Mouse (Mus musculus) heart, postnatal 0 days (tissue): ENCODE results near the gene Olfr1112. TPM values are rescaled to one million over a fixed set of nuclear protein-coding genes. Genes with fewer than 3 reads are reported as not detected.
"Not testable (repeated sequence)": the region's sequence is repeated elsewhere in the genome, so short reads cannot be mapped to it uniquely, and the experiment has no call there.

ENCODE experiments used
- ATAC-seq: fragments of 200-750 bp; cut with Nextera tagmentation; 2 replicates; pipeline ENCODE4 v1.8.0; 2017; ENCODE audit warnings: low read depth, moderate number of reproducible peaks, moderate library complexity; ENCODE audit not compliant: insufficient read depth
- DNase-seq: peaks from one replicate; pipeline ENCODE4 v3.0.0-alpha.2; 2016; ENCODE audit warnings: low spot score
- H3K27ac ChIP-seq: fragments of 300-500 bp; sonication (generic); 2 replicates; pipeline ENCODE4 v1.5.1; 2014; ENCODE audit warnings: low read depth, mild to moderate bottlenecking
- H3K27me3 ChIP-seq: fragments of 300-500 bp; sonication (generic); 2 replicates; pipeline ENCODE4 v1.6.1; 2014; ENCODE audit warnings: low read length, mixed read lengths; ENCODE audit not compliant: control insufficient read depth, insufficient read depth
- H3K36me3 ChIP-seq: fragments of 300-500 bp; sonication (generic); replicated peaks from 2 replicates; pipeline ENCODE4 v1.6.1; 2014; ENCODE audit warnings: low read length, mixed read lengths; ENCODE audit not compliant: control insufficient read depth, insufficient read depth
- H3K4me1 ChIP-seq: fragments of 300-500 bp; sonication (generic); 2 replicates; pipeline ENCODE4 v1.6.1; 2014; ENCODE audit warnings: antibody characterized with exemption; ENCODE audit not compliant: control insufficient read depth, insufficient read depth
- H3K4me2 ChIP-seq: fragments of 300-500 bp; sonication (generic); 2 replicates; pipeline ENCODE4 v1.6.1; 2014; ENCODE audit warnings: low read depth, mild to moderate bottlenecking, low read length, moderate library complexity
- H3K4me3 ChIP-seq: fragments of 300-500 bp; sonication (generic); 2 replicates; pipeline ENCODE4 v1.5.1; 2014; ENCODE audit warnings: low read depth, low read length
- H3K9ac ChIP-seq: fragments of 300-500 bp; sonication (generic); replicated peaks from 2 replicates; pipeline ENCODE4 v1.6.1; 2014; ENCODE audit warnings: low read depth, low read length, mixed read lengths
- H3K9me3 ChIP-seq: fragments of 300-500 bp; sonication (generic); replicated peaks from 2 replicates; pipeline ENCODE4 v1.6.1; 2016; ENCODE audit warnings: low read length; ENCODE audit not compliant: control insufficient read depth
- CTCF ChIP-seq: IDR thresholded peaks from 2 replicates; pipeline ENCODE4 v1.5.1; 2016; ENCODE audit warnings: antibody characterized with exemption, control low read depth, low read depth
- EP300 ChIP-seq: IDR thresholded peaks from 2 replicates; pipeline ENCODE4 v1.6.1; 2016; ENCODE audit warnings: antibody characterized with exemption, low read depth
- WGBS: fragments of 180-500 bp; shearing (Covaris S2); extraction: QIAGEN DNeasy Blood & Tissue Kit; methylation state at CpG from one replicate; pipeline ENCODE4 v1.1.7; 2014; 5-methylcytosine and 5-hydroxymethylcytosine counted together
- polyA plus RNA-seq: library from polyadenylated mRNA; unstranded; fragments of >200 nt; fragmentation: Nextera tagmentation; extraction: Ambion mirVana; gene quantifications from 2 replicates; pipeline ENCODE4 v1.2.1, GENCODE M21; 2015
- total RNA-seq: library from RNA; depleted of rRNA; stranded (reverse); fragments of >200 nt; gene quantifications from 2 replicates; pipeline ENCODE4 v1.2.3, GENCODE M21; 2014; ENCODE audit warnings: low replicate concordance; rRNA removed

Olfr1112 gene
- total RNA-seq (not detected in 2 replicates), polyA plus RNA-seq (not detected in 2 replicates)

- ATAC-seq (no peak), DNase-seq (no peak)
- WGBS: 63% methylated on average over 1 of the region's 1 CpGs
- Histone ChIP-seq H3K4me2 (no peak within 1 kb of the TSS), H3K9me3 (no peaks in the 10 kb centered on the region), H3K9ac (no peak within 1 kb of the TSS), H3K4me3 (no peak within 1 kb of the TSS), H3K27me3 (no peaks in the 10 kb centered on the region), H3K36me3 (no peaks in the 10 kb centered on the region), H3K4me1 (no peaks in the 10 kb centered on the region), H3K27ac (no peak within 1 kb of the TSS)
- no peak for TF ChIP-seq EP300
- TF ChIP-seq CTCF: no peak
Observed at GRCm38 (mm10) chr2:87187498-87187897, at the start of gene Olfr1112. TSS of gene Olfr1112 (plus strand) at chr2:87187798.

- no peaks in the 10 kb centered on the region for H3K9me3 ChIP-seq
- DNase-seq (no peak), ATAC-seq (no peak)
- H3K4me2 ChIP-seq: no peak within 1 kb of the TSS
- WGBS: 55% methylated on average over 1 of the region's 1 CpGs
- no peak within 1 kb of the TSS for H3K4me3 ChIP-seq
- H3K4me1 ChIP-seq: no peaks in the 10 kb centered on the region
- H3K27ac ChIP-seq: no peak within 1 kb of the TSS
- H3K9ac ChIP-seq: no peak within 1 kb of the TSS
- no peak for TF ChIP-seq CTCF
- TF ChIP-seq EP300: no peak
- H3K36me3 ChIP-seq: no peaks in the 10 kb centered on the region
- H3K27me3 ChIP-seq: no peaks in the 10 kb centered on the region
Observed at GRCm38 (mm10) chr2:87140200-87140599, 47.4 kb upstream of the Olfr1112 start, which contains the start of gene Olfr1110. TSS of gene Olfr1110 (minus strand) at chr2:87140300.

GRCm38 (mm10) chr2:87152524-87152923 is 35.1 kb upstream of the Olfr1112 start, which contains the start of gene Olfr1111:
TSS of gene Olfr1111 (minus strand) at chr2:87152624.
- no peak for ATAC-seq
- Histone ChIP-seq H3K9me3 (no peaks in the 10 kb centered on the region), H3K4me1 (no peaks in the 10 kb centered on the region), H3K27me3 (no peaks in the 10 kb centered on the region), H3K27ac (no peak within 1 kb of the TSS), H3K9ac (no peak within 1 kb of the TSS), H3K36me3 (no peaks in the 10 kb centered on the region), H3K4me3 (no peak within 1 kb of the TSS), H3K4me2 (no peak within 1 kb of the TSS)
- TF ChIP-seq EP300 (no peak), CTCF (no peak)
- no peak for DNase-seq

GRCm38 (mm10) chr2:87167731-87168130 is 19.9 kb upstream of the Olfr1112 start:
- not testable (repeated sequence) for H3K4me1 ChIP-seq, H3K36me3 ChIP-seq, H3K27ac ChIP-seq, H3K9me3 ChIP-seq, ATAC-seq, H3K4me3 ChIP-seq, H3K9ac ChIP-seq, H3K4me2 ChIP-seq, H3K27me3 ChIP-seq, DNase-seq
- 61% methylated on average over 2 of the region's 2 CpGs for WGBS

- no peak within 1 kb of the TSS for H3K4me3 ChIP-seq
- no peaks in the 10 kb centered on the region for H3K27me3 ChIP-seq
- no peaks in the 10 kb centered on the region for H3K36me3 ChIP-seq
- DNase-seq (no peak), ATAC-seq (no peak)
- H3K9me3 ChIP-seq: no peaks in the 10 kb centered on the region
- 77% methylated on average over 2 of the region's 2 CpGs for WGBS
- no peak within 1 kb of the TSS for H3K9ac ChIP-seq
- no peaks in the 10 kb centered on the region for H3K4me1 ChIP-seq
- H3K4me2 ChIP-seq: no peak within 1 kb of the TSS
- TF ChIP-seq CTCF: no peak
- no peak within 1 kb of the TSS for H3K27ac ChIP-seq
Observed at GRCm38 (mm10) chr2:87208670-87209069, 21.1 kb downstream of the Olfr1112 start, which contains the start of gene Olfr1113. TSS of gene Olfr1113 (plus strand) at chr2:87208970.

Other genes with a start within 250 kb of the Olfr1112 start
- not detected in 2 replicates for gene Olfr1099, start 227.1 kb upstream of the Olfr1112 start, total RNA-seq
- gene Olfr1099, start 227.1 kb upstream of the Olfr1112 start, polyA plus RNA-seq: not detected in 2 replicates
- not detected in 2 replicates for gene Olfr1100, start 207.8 kb upstream of the Olfr1112 start, total RNA-seq
- not detected in 2 replicates for gene Olfr1100, start 207.8 kb upstream of the Olfr1112 start, polyA plus RNA-seq
- not detected in 2 replicates for gene Olfr1101, start 196.6 kb upstream of the Olfr1112 start, total RNA-seq
- not detected in 2 replicates for gene Olfr1101, start 196.6 kb upstream of the Olfr1112 start, polyA plus RNA-seq
- gene Olfr1102, start 189.4 kb upstream of the Olfr1112 start, total RNA-seq: not detected in 2 replicates
- not detected in 2 replicates for gene Olfr1102, start 189.4 kb upstream of the Olfr1112 start, polyA plus RNA-seq
- gene Olfr1104, start 160.7 kb upstream of the Olfr1112 start, total RNA-seq: not detected in 2 replicates
- not detected in 2 replicates for gene Olfr1104, start 160.7 kb upstream of the Olfr1112 start, polyA plus RNA-seq
- gene Olfr1105, start 151.3 kb upstream of the Olfr1112 start, total RNA-seq: not detected in 2 replicates
- gene Olfr1105, start 151.3 kb upstream of the Olfr1112 start, polyA plus RNA-seq: not detected in 2 replicates
- not detected in 2 replicates for gene Olfr1106, start 135.5 kb upstream of the Olfr1112 start, total RNA-seq
- not detected in 2 replicates for gene Olfr1106, start 135.5 kb upstream of the Olfr1112 start, polyA plus RNA-seq
- not detected in 2 replicates for gene Olfr1107, start 112.0 kb upstream of the Olfr1112 start, total RNA-seq
- gene Olfr1107, start 112.0 kb upstream of the Olfr1112 start, polyA plus RNA-seq: not detected in 2 replicates
- not detected in 2 replicates for gene Olfr1109, start 91.8 kb upstream of the Olfr1112 start, total RNA-seq
- not detected in 2 replicates for gene Olfr1109, start 91.8 kb upstream of the Olfr1112 start, polyA plus RNA-seq
- not detected in 2 replicates for gene Olfr259, start 73.2 kb upstream of the Olfr1112 start, total RNA-seq
- not detected in 2 replicates for gene Olfr259, start 73.2 kb upstream of the Olfr1112 start, polyA plus RNA-seq
- not detected in 2 replicates for gene Olfr1110, start 47.5 kb upstream of the Olfr1112 start, total RNA-seq
- gene Olfr1110, start 47.5 kb upstream of the Olfr1112 start, polyA plus RNA-seq: not detected in 2 replicates
- gene Olfr1111, start 35.2 kb upstream of the Olfr1112 start, total RNA-seq: not detected in 2 replicates
- gene Olfr1111, start 35.2 kb upstream of the Olfr1112 start, polyA plus RNA-seq: not detected in 2 replicates
- gene Olfr1113, start 21.2 kb downstream of the Olfr1112 start, total RNA-seq: not detected in 2 replicates
- gene Olfr1113, start 21.2 kb downstream of the Olfr1112 start, polyA plus RNA-seq: not detected in 2 replicates
- not detected in 2 replicates for gene Olfr1115, start 60.2 kb downstream of the Olfr1112 start, total RNA-seq
- gene Olfr1115, start 60.2 kb downstream of the Olfr1112 start, polyA plus RNA-seq: not detected in 2 replicates
- not detected in 2 replicates for gene Olfr1116, start 79.7 kb downstream of the Olfr1112 start, total RNA-seq
- gene Olfr1116, start 79.7 kb downstream of the Olfr1112 start, polyA plus RNA-seq: not detected in 2 replicates
- gene Olfr1118, start 119.8 kb downstream of the Olfr1112 start, total RNA-seq: not detected in 2 replicates
- not detected in 2 replicates for gene Olfr1118, start 119.8 kb downstream of the Olfr1112 start, polyA plus RNA-seq
- not detected in 2 replicates for gene Olfr1120, start 167.0 kb downstream of the Olfr1112 start, total RNA-seq
- not detected in 2 replicates for gene Olfr1120, start 167.0 kb downstream of the Olfr1112 start, polyA plus RNA-seq
- not detected in 2 replicates for gene Olfr1121, start 182.1 kb downstream of the Olfr1112 start, total RNA-seq
- gene Olfr1121, start 182.1 kb downstream of the Olfr1112 start, polyA plus RNA-seq: not detected in 2 replicates
- gene Olfr1122, start 198.1 kb downstream of the Olfr1112 start, total RNA-seq: not detected in 2 replicates
- gene Olfr1122, start 198.1 kb downstream of the Olfr1112 start, polyA plus RNA-seq: not detected in 2 replicates
- gene Olfr1123, start 228.8 kb downstream of the Olfr1112 start, total RNA-seq: not detected in 2 replicates
- not detected in 2 replicates for gene Olfr1123, start 228.8 kb downstream of the Olfr1112 start, polyA plus RNA-seq
- not detected in 2 replicates for gene Olfr1124, start 242.5 kb downstream of the Olfr1112 start, total RNA-seq
- gene Olfr1124, start 242.5 kb downstream of the Olfr1112 start, polyA plus RNA-seq: 0.04 TPM in 2 replicates